Mouse (Mus musculus): Measurements from ENCODE around the gene 1700066M21Rik. TPM values are rescaled to one million over a fixed set of nuclear protein-coding genes. Genes with fewer than 3 reads are reported as not detected.

The 1700066M21Rik gene
- 11.2 TPM in 2 replicates for polyA plus RNA-seq (2016; fragmentation: Nextera tagmentation; extraction: Ambion mirVana)

DNA sequence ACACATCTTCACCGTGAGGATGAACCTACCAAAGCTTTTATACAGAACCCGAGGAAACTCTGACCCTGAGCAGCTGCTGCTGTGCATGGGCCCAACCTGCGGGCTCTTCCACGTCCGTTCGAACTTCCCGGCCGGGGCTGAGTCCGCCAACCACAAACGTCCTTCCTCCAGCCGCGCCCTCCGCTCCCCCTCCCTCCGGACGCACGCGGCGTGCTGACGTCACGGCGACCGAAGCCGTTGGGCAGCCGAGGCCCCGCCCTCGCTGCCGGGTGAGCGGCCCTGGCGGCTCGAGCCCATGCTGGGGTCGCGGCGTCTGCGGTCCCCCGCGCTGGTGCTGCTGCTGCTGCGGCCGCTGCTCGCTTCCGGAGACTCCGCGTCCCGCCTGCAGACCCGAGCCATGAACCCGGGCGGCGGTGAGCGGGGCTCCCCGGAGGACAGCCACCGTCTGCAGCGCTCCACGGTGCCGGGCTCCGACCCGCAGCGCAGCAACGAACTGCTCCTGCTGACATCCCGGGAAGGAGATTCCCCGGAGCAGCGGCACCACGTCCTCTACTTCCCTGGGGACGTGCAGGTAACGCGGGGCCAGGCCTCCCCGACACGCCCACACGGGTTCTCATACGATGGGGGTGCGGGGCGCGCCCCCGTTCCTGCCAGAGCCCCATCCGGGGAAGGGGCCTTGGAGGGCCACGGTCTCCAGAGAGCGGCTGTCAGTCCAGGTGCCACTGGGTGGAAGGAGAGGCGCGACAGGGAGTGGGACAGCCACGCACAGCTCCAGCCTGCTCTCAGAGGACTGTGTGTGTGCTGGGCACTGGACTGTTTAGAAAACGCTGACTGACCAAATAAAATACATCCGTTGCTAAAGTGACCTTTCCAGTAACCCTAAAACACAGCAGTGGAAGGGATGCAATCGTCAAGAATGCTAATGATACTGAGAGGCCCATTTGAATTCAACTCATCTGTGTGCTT, at the start of gene 1700066M21Rik:
1700066M21Rik (plus strand) TSS at position 245 of the 966 bp plus-strand sequence.
- H3K27me3 ChIP-seq (replicated peaks), result no peaks in the 10 kb centered on the region
- under 1% methylated on average over 81 of the region's 81 CpGs for WGBS (ENCODE audit: insufficient replicate concordance)
- H3K36me3 ChIP-seq, result peaks cover 5% of the 10 kb centered on the region; the same call in 1 of the 2 replicates
- no peaks in the 10 kb centered on the region for H3K9me3 ChIP-seq (replicated peaks)
- H3K4me2 ChIP-seq, result peak within 1 kb of the TSS; percentile 97
- H3K4me1 ChIP-seq, result peaks cover 23% of the 10 kb centered on the region
- peak within 1 kb of the TSS; percentile 86 for H3K27ac ChIP-seq
- ATAC-seq, result peak; percentile 96
- peak within 1 kb of the TSS; percentile 98 for H3K4me3 ChIP-seq
- peak within 1 kb of the TSS; percentile 98 for H3K9ac ChIP-seq

DNA sequence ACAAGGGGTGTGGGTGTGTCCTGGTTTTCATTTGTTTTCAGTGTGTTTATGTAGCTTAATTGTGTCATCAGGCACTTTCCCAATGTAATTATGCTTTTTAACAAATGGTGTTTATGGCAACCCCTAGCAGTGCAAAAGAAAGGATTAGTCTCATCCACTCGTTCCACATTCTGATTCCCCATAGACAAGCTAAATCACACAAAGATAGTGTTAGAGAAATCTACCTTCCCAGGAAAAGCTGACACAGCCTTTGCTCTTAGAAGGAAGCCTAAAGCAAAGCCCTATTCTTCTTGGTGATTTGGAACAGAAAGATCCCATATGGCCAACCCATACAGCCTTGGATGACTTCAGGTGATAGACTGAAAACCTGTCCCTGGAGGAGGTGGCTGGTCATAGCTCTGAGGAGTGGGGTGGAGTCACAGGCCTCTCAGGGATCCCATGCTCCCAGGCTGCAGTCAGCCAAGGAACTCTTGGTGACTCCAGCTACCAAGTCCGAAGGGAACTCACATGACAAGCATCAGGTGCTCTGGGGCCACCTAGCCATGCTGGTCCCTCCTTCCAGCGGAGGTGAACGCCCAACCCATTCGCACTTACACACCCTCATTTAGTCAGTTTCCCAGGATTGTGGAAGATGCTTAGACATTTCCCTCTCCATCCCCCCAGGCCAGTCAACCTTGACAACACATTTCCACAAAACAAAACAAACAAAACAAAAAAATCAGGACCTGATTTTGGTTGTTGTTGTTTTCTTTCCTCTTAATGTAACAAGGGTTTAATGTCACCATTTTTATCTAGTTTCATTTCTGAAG, 47.9 kb upstream of the 1700066M21Rik start:
- no peaks in the 10 kb centered on the region for H3K9me3 ChIP-seq (replicated peaks)
- H3K4me2 ChIP-seq, result no peak overlapping the region
- H3K36me3 ChIP-seq, result no peaks in the 10 kb centered on the region
- 57% methylated on average over 5 of the region's 5 CpGs for WGBS (ENCODE audit: insufficient replicate concordance)
- no peak for ATAC-seq
- no peak overlapping the region for H3K9ac ChIP-seq
- no peak overlapping the region for H3K4me3 ChIP-seq
- no peak overlapping the region for H3K27ac ChIP-seq
- H3K4me1 ChIP-seq, result no peaks in the 10 kb centered on the region
- no peaks in the 10 kb centered on the region for H3K27me3 ChIP-seq (replicated peaks)

DNA sequence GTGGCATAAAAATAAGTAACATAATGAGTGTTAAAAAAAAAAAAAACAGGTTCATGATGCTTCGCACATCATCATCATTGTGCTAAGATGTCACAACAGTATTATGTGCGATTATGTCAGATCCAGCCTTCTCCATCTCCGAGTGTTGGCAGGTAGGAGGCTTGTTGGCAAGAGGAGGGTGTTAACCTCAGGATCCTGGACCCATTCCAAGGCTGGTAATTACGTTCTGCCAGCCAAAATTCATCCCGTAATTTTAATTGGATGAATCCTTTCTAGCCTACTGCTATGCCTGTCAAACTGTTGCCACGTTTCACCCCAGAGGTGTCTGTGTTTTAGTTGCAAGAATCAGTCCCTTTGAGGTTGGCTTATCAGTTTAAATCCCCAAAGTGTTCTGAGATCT, 47.2 kb upstream of the 1700066M21Rik start:
- Histone ChIP-seq H3K36me3 (no peaks in the 10 kb centered on the region), H3K4me3 (no peak overlapping the region), H3K27ac (no peak overlapping the region), H3K4me1 (no peaks in the 10 kb centered on the region), H3K9ac (no peak overlapping the region), H3K4me2 (no peak overlapping the region), H3K9me3 (replicated peaks) (no peaks in the 10 kb centered on the region), H3K27me3 (replicated peaks) (no peaks in the 10 kb centered on the region)
- ATAC-seq, result no peak
- 70% methylated on average over 6 of the region's 6 CpGs for WGBS (ENCODE audit: insufficient replicate concordance)

DNA sequence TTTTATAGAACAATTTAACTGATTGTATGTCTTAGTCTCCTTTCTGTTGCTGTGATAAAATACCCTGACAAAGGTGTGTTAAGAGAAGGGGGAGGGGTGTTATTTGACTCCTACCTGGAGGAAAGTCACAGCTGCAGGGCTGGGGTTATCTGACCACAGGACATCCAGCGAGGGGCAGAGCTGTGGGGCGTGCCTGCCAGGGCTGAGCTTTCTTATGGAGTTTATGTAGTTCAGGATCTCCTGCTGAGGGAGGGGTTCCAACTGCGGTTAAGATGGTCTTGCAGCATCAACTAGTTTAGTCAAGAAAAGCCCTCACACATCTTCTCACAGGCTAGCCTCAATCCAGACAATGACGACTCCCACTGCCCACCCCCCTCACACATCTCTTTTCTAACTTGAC, 45.4 kb upstream of the 1700066M21Rik start:
- WGBS (ENCODE audit: insufficient replicate concordance), result 15% methylated on average over 4 of the region's 4 CpGs
- Histone ChIP-seq H3K9ac (no peak overlapping the region), H3K36me3 (no peaks in the 10 kb centered on the region), H3K9me3 (replicated peaks) (no peaks in the 10 kb centered on the region), H3K4me3 (no peak overlapping the region), H3K27me3 (replicated peaks) (no peaks in the 10 kb centered on the region), H3K27ac (no peak overlapping the region), H3K4me2 (no peak overlapping the region), H3K4me1 (no peaks in the 10 kb centered on the region)
- no peak for ATAC-seq

DNA sequence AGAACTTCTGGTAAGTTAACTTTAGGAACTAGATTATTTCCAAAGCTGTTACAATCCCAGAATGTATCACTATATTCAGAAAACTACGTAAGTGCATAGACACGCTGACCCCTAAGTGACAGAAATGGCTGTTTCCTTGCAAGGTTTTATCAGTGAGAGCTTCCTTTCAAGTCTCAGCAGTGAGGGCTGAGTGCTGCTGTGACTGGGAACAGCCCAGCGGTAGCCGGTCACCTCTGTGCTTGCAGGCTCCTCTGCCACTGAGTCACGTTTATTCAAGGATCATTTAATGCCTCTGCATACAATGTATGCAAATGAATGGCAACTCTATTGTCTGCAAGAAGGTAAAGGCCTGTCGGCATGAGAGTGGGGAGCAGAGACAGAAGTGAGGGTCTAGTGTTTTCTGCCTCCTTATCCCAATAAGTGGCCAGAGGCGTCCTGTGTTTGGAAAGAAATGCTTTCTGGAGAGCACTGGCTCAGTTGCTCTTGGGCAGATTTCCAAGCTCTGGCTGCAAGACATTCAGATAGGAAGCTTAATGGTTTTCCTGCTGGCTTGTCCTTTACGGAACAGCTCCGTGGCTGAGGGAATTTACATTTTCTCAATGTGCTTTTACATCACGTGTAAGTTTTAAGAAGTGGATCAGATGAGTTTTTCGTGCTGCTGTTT, 43.7 kb upstream of the 1700066M21Rik start:
- 28% methylated on average over 11 of the region's 11 CpGs for WGBS (ENCODE audit: insufficient replicate concordance)
- Histone ChIP-seq H3K27me3 (replicated peaks) (no peaks in the 10 kb centered on the region), H3K4me2 (no peak overlapping the region), H3K4me3 (no peak overlapping the region), H3K36me3 (no peaks in the 10 kb centered on the region), H3K27ac (no peak overlapping the region), H3K4me1 (no peaks in the 10 kb centered on the region), H3K9ac (no peak overlapping the region), H3K9me3 (replicated peaks) (no peaks in the 10 kb centered on the region)
- no peak for ATAC-seq

- Histone ChIP-seq H3K4me2 (no peak overlapping the region), H3K9me3 (replicated peaks) (no peaks in the 10 kb centered on the region), H3K27ac (no peak overlapping the region), H3K4me1 (no peaks in the 10 kb centered on the region), H3K4me3 (no peak overlapping the region), H3K36me3 (no peaks in the 10 kb centered on the region), H3K9ac (no peak overlapping the region), H3K27me3 (replicated peaks) (no peaks in the 10 kb centered on the region)
- WGBS (ENCODE audit: insufficient replicate concordance), result 57% methylated on average over 5 of the region's 5 CpGs
- ATAC-seq, result no peak
Measured at GRCm38 (mm10) chr1:57335200-57335599, 42.2 kb upstream of the 1700066M21Rik start.

GRCm38 (mm10) chr1:57339156-57339796, 38.1 kb upstream of the 1700066M21Rik start:
- no peak overlapping the region for H3K4me2 ChIP-seq
- no peak overlapping the region for H3K4me3 ChIP-seq
- H3K9ac ChIP-seq, result no peak overlapping the region
- no peak overlapping the region for H3K27ac ChIP-seq
- H3K27me3 ChIP-seq (replicated peaks), result no peaks in the 10 kb centered on the region
- no peaks in the 10 kb centered on the region for H3K36me3 ChIP-seq
- H3K9me3 ChIP-seq (replicated peaks), result no peaks in the 10 kb centered on the region
- no peak for ATAC-seq
- H3K4me1 ChIP-seq, result no peaks in the 10 kb centered on the region
- WGBS (ENCODE audit: insufficient replicate concordance), result 45% methylated on average over 14 of the region's 14 CpGs

GRCm38 (mm10) chr1:57341197-57341596, 36.2 kb upstream of the 1700066M21Rik start:
- 32% methylated on average over 2 of the region's 2 CpGs for WGBS (ENCODE audit: insufficient replicate concordance)
- no peaks in the 10 kb centered on the region for H3K36me3 ChIP-seq
- no peak overlapping the region for H3K27ac ChIP-seq
- H3K4me3 ChIP-seq, result no peak overlapping the region
- H3K4me1 ChIP-seq, result no peaks in the 10 kb centered on the region
- no peak overlapping the region for H3K4me2 ChIP-seq
- no peaks in the 10 kb centered on the region for H3K27me3 ChIP-seq (replicated peaks)
- H3K9ac ChIP-seq, result no peak overlapping the region
- no peak for ATAC-seq
- no peaks in the 10 kb centered on the region for H3K9me3 ChIP-seq (replicated peaks)

GRCm38 (mm10) chr1:57347487-57347886, 29.9 kb upstream of the 1700066M21Rik start:
- Histone ChIP-seq H3K4me3 (no peak overlapping the region), H3K4me2 (no peak overlapping the region)
- ATAC-seq, result no peak

GRCm38 (mm10) chr1:57351941-57352340, 25.5 kb upstream of the 1700066M21Rik start:
- WGBS (ENCODE audit: insufficient replicate concordance), result 35% methylated on average over 1 of the region's 1 CpGs
- Histone ChIP-seq H3K4me2 (no peak overlapping the region), H3K27me3 (replicated peaks) (no peaks in the 10 kb centered on the region), H3K4me3 (no peak overlapping the region), H3K36me3 (no peaks in the 10 kb centered on the region), H3K4me1 (no peaks in the 10 kb centered on the region), H3K9ac (no peak overlapping the region), H3K9me3 (replicated peaks) (no peaks in the 10 kb centered on the region), H3K27ac (no peak overlapping the region)
- no peak for ATAC-seq

More at GRCm38 (mm10) chr1:57347487-57347886, 29.9 kb upstream of the 1700066M21Rik start:
- Histone ChIP-seq H3K4me1 (no peaks in the 10 kb centered on the region), H3K27me3 (replicated peaks) (no peaks in the 10 kb centered on the region), H3K9me3 (replicated peaks) (no peaks in the 10 kb centered on the region), H3K27ac (no peak overlapping the region), H3K36me3 (no peaks in the 10 kb centered on the region), H3K9ac (no peak overlapping the region)

DNA sequence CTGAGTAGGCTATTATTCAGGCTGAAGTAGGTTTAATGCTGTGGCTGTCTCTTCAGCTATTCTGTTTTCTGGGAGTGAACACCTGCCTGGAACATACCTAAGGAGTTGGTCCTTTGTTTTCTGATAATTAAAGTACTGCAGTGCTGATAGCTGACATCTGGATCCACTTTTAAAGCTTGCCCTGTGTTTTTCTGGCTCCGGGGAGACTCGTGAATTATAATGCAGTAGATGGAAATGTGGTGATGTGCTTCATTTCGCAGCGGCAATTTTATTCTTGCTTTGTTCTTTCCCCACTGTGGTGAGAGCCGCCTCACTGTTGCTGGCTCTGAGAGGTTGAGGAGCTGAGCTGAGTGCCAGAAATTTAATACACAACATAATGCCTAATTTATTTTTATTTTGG, 18.9 kb upstream of the 1700066M21Rik start:
- Histone ChIP-seq H3K27ac (no peak overlapping the region), H3K9ac (no peak overlapping the region), H3K4me1 (no peaks in the 10 kb centered on the region), H3K9me3 (replicated peaks) (no peaks in the 10 kb centered on the region), H3K27me3 (replicated peaks) (no peaks in the 10 kb centered on the region), H3K36me3 (no peaks in the 10 kb centered on the region), H3K4me3 (no peak overlapping the region), H3K4me2 (no peak overlapping the region)
- 83% methylated on average over 5 of the region's 5 CpGs for WGBS (ENCODE audit: insufficient replicate concordance)
- ATAC-seq, result no peak

Measured in liver, embryonic 12.5 days (tissue).